Mouse (Mus musculus) CH12.LX (cell line): ENCODE results near the gene Ikzf1. TPM values are rescaled to one million over a fixed set of nuclear protein-coding genes. Genes with fewer than 3 reads are reported as not detected.

Experiments
- DNase-seq: peaks from one replicate; pipeline ENCODE4 v3.0.0-alpha.2; 2013; ENCODE audit errors: extremely low read depth
- H3K27ac ChIP-seq: 2 replicates; pipeline ENCODE4 v1.5.1; 2012; ENCODE audit warnings: low read depth, mild to moderate bottlenecking, control low read depth, moderate library complexity; ENCODE audit not compliant: insufficient read depth
- H3K27me3 ChIP-seq: replicated peaks from 2 replicates; pipeline ENCODE3; 2012; ENCODE audit warnings: inconsistent platforms
- H3K36me3 ChIP-seq, 2 experiments: replicated peaks in 1 of 2; 2 replicates each; pipeline versions ENCODE3 to v1.6.1; 2012; ENCODE audit warnings: inconsistent platforms in 1 of 2, low read length in 1 of 2, mild to moderate bottlenecking in 1 of 2, mixed read lengths in 1 of 2, moderate library complexity in 1 of 2; ENCODE audit not compliant: control insufficient read depth in 1 of 2, insufficient read depth in 1 of 2
- H3K4me1 ChIP-seq, 2 experiments: 2 replicates each; pipeline ENCODE4 v1.6.1; 2012; ENCODE audit warnings: inconsistent platforms in 1 of 2, moderate library complexity in 1 of 2; ENCODE audit not compliant: insufficient read depth in 2 of 2, control insufficient read depth in 1 of 2
- H3K4me2 ChIP-seq: 2 replicates; pipeline ENCODE4 v1.6.1; 2012; ENCODE audit warnings: low read depth, mild to moderate bottlenecking, control low read depth; ENCODE audit not compliant: poor library complexity, insufficient read depth, severe bottlenecking
- H3K4me3 ChIP-seq, 3 experiments: fragments of 150-350 bp in 1 of 3; sonication (generic) in 1 of 3; replicated peaks in 1 of 3; 2 replicates each; pipeline versions ENCODE3 to v1.5.1; 2011 to 2012; ENCODE audit warnings: low read depth in 2 of 3, low read length in 2 of 3, mild to moderate bottlenecking in 2 of 3, moderate library complexity in 2 of 3, control low read depth in 1 of 3, improper control_type of control experiment in 1 of 3, inconsistent platforms in 1 of 3, mixed read lengths in 1 of 3; ENCODE audit not compliant: poor library complexity in 1 of 3
- H3K79me2 ChIP-seq: replicated peaks from 2 replicates; pipeline ENCODE4 v1.6.1; 2012; ENCODE audit warnings: mild to moderate bottlenecking, moderate library complexity; ENCODE audit not compliant: control insufficient read depth, poor library complexity, insufficient read depth, severe bottlenecking; ENCODE audit errors: extremely low read depth
- H3K9ac ChIP-seq: 2 replicates; pipeline ENCODE4 v1.6.1; 2012; ENCODE audit warnings: low read depth, mild to moderate bottlenecking, control low read depth, moderate library complexity; ENCODE audit not compliant: insufficient read depth
- H3K9me3 ChIP-seq: replicated peaks from 2 replicates; pipeline ENCODE3; 2012; ENCODE audit warnings: low read length, inconsistent platforms, mixed read lengths
- BHLHE40 ChIP-seq: IDR thresholded peaks from 2 replicates; pipeline ENCODE4 v1.6.1; 2011; ENCODE audit warnings: mild to moderate bottlenecking, low read depth, low read length, improper control_type of control experiment
- CHD1 ChIP-seq: IDR thresholded peaks from 2 replicates; pipeline ENCODE4 v1.6.1; 2012; ENCODE audit warnings: low read depth, low read length, improper control_type of control experiment, inconsistent platforms
- CHD2 ChIP-seq: IDR thresholded peaks from 2 replicates; pipeline ENCODE4 v1.6.1; 2011; ENCODE audit warnings: low read length, improper control_type of control experiment
- CTCF ChIP-seq, 2 experiments: IDR thresholded peaks in 1 of 2; conservative IDR thresholded peaks in 1 of 2; 2 replicates each; pipeline ENCODE4 v1.5.1; 2011 to 2012; ENCODE audit warnings: low read depth in 2 of 2, low read length in 2 of 2, improper control_type of control experiment in 1 of 2, inconsistent platforms in 1 of 2, mild to moderate bottlenecking in 1 of 2, moderate library complexity in 1 of 2
- E2F4 ChIP-seq: IDR thresholded peaks from 2 replicates; pipeline ENCODE4 v1.6.1; 2011; ENCODE audit warnings: low read depth, low read length, improper control_type of control experiment; ENCODE audit not compliant: insufficient replicate concordance
- ELF1 ChIP-seq: IDR thresholded peaks from 2 replicates; pipeline ENCODE4 v1.6.1; 2014; ENCODE audit warnings: low read depth, mild to moderate bottlenecking, inconsistent platforms, low read length, improper control_type of control experiment
- EP300 ChIP-seq: IDR thresholded peaks from 2 replicates; pipeline ENCODE4 v1.6.1; 2011; ENCODE audit warnings: low read length, improper control_type of control experiment
- ETS1 ChIP-seq: conservative IDR thresholded peaks from 2 replicates; pipeline ENCODE4 v1.6.1; 2012; ENCODE audit warnings: low read depth, mild to moderate bottlenecking, inconsistent platforms, low read length, improper control_type of control experiment, moderate library complexity
- GABPA ChIP-seq: IDR thresholded peaks from 2 replicates; pipeline ENCODE4 v1.6.1; 2012; ENCODE audit warnings: low read depth, low read length, improper control_type of control experiment, inconsistent platforms; ENCODE audit not compliant: insufficient replicate concordance
- HCFC1 ChIP-seq: IDR thresholded peaks from 2 replicates; pipeline ENCODE4 v1.6.1; 2012; ENCODE audit warnings: low read depth, mild to moderate bottlenecking, inconsistent platforms, low read length, improper control_type of control experiment
- IRF4 ChIP-seq: IDR thresholded peaks from 2 replicates; pipeline ENCODE4 v1.6.1; 2014; ENCODE audit warnings: low read depth, mild to moderate bottlenecking, inconsistent platforms, low read length, improper control_type of control experiment
- JUN ChIP-seq: IDR thresholded peaks from 2 replicates; pipeline ENCODE4 v1.6.1; 2011; ENCODE audit warnings: low read depth, mild to moderate bottlenecking, low read length, improper control_type of control experiment, moderate library complexity; ENCODE audit not compliant: insufficient read depth
- JUND ChIP-seq: conservative IDR thresholded peaks from 2 replicates; pipeline ENCODE4 v1.6.1; 2011; ENCODE audit warnings: low read depth, low read length, improper control_type of control experiment
- KAT2A ChIP-seq: IDR thresholded peaks from 2 replicates; pipeline ENCODE4 v1.6.1; 2012; ENCODE audit warnings: low read length, improper control_type of control experiment, inconsistent platforms; ENCODE audit not compliant: insufficient replicate concordance
- MAX ChIP-seq: IDR thresholded peaks from 2 replicates; pipeline ENCODE4 v1.6.1; 2011; ENCODE audit warnings: low read length, improper control_type of control experiment
- MAZ ChIP-seq: IDR thresholded peaks from 2 replicates; pipeline ENCODE4 v1.6.1; 2012; ENCODE audit warnings: low read depth, mild to moderate bottlenecking, inconsistent platforms, low read length, improper control_type of control experiment, moderate library complexity
- MEF2A ChIP-seq: IDR thresholded peaks from 2 replicates; pipeline ENCODE4 v1.6.1; 2014; ENCODE audit warnings: low read depth, mild to moderate bottlenecking, inconsistent platforms, low read length, improper control_type of control experiment, borderline replicate concordance
- MXI1 ChIP-seq: IDR thresholded peaks from 2 replicates; pipeline ENCODE4 v1.6.1; 2011; ENCODE audit warnings: mild to moderate bottlenecking, low read depth, low read length, improper control_type of control experiment
- MYC ChIP-seq: IDR thresholded peaks from 2 replicates; pipeline ENCODE4 v1.6.1; 2011; ENCODE audit warnings: low read depth, mild to moderate bottlenecking, improper control_type of control experiment, low read length
- NELFE ChIP-seq: IDR thresholded peaks from 2 replicates; pipeline ENCODE4 v1.6.1; 2011; ENCODE audit warnings: low read depth, low read length, improper control_type of control experiment
- NRF1 ChIP-seq: IDR thresholded peaks from 2 replicates; pipeline ENCODE4 v1.6.1; 2014; ENCODE audit warnings: low read depth, mild to moderate bottlenecking, inconsistent platforms, low read length, improper control_type of control experiment, moderate library complexity
- PAX5 ChIP-seq: IDR thresholded peaks from 2 replicates; pipeline ENCODE4 v1.6.1; 2012; ENCODE audit warnings: low read length, inconsistent platforms, mixed read lengths
- POLR2A ChIP-seq: IDR thresholded peaks from 2 replicates; pipeline ENCODE4 v1.6.1; 2011; ENCODE audit warnings: low read depth, mild to moderate bottlenecking, improper control_type of control experiment, low read length
- POLR2AphosphoS2 ChIP-seq: IDR thresholded peaks from 2 replicates; pipeline ENCODE4 v1.6.1; 2011; ENCODE audit warnings: low read depth, low read length, improper control_type of control experiment
- RAD21 ChIP-seq: IDR thresholded peaks from 2 replicates; pipeline ENCODE4 v1.6.1; 2011; ENCODE audit warnings: low read depth, mild to moderate bottlenecking, low read length, improper control_type of control experiment, moderate library complexity
- RCOR1 ChIP-seq: conservative IDR thresholded peaks from 2 replicates; pipeline ENCODE4 v1.6.1; 2012; ENCODE audit warnings: low read depth, mild to moderate bottlenecking, inconsistent platforms, low read length, improper control_type of control experiment
- SIN3A ChIP-seq: IDR thresholded peaks from 2 replicates; pipeline ENCODE4 v1.6.1; 2012; ENCODE audit warnings: low read length, improper control_type of control experiment, inconsistent platforms
- SMC3 ChIP-seq: IDR thresholded peaks from 2 replicates; pipeline ENCODE4 v1.6.1; 2011; ENCODE audit warnings: low read depth, low read length, improper control_type of control experiment
- TBP ChIP-seq: conservative IDR thresholded peaks from 2 replicates; pipeline ENCODE4 v1.6.1; 2011; ENCODE audit warnings: low read depth, low read length, improper control_type of control experiment
- TCF12 ChIP-seq: IDR thresholded peaks from 2 replicates; pipeline ENCODE4 v1.6.1; 2014; ENCODE audit warnings: low read depth, mild to moderate bottlenecking, inconsistent platforms, low read length, improper control_type of control experiment
- UBTF ChIP-seq: IDR thresholded peaks from 2 replicates; pipeline ENCODE4 v1.6.1; 2012; ENCODE audit warnings: low read depth, mild to moderate bottlenecking, inconsistent platforms, low read length, improper control_type of control experiment, moderate library complexity
- USF2 ChIP-seq: conservative IDR thresholded peaks from 2 replicates; pipeline ENCODE4 v1.6.1; 2011; ENCODE audit warnings: low read depth, low read length, improper control_type of control experiment
- ZC3H11A ChIP-seq: IDR thresholded peaks from 2 replicates; pipeline ENCODE4 v1.6.1; 2012; ENCODE audit warnings: low read depth, mild to moderate bottlenecking, inconsistent platforms, low read length, improper control_type of control experiment
- ZKSCAN1 ChIP-seq: IDR thresholded peaks from 2 replicates; pipeline ENCODE4 v1.6.1; 2012; ENCODE audit warnings: low read depth, inconsistent platforms, low read length, improper control_type of control experiment, borderline replicate concordance
- ZMIZ1 ChIP-seq: IDR thresholded peaks from 2 replicates; pipeline ENCODE4 v1.6.1; 2012; ENCODE audit warnings: low read depth, mild to moderate bottlenecking, inconsistent platforms, low read length, improper control_type of control experiment
- ZNF384 ChIP-seq: IDR thresholded peaks from 2 replicates; pipeline ENCODE4 v1.6.1; 2012; ENCODE audit warnings: low read depth, low read length, improper control_type of control experiment, inconsistent platforms
- dilution Hi-C: fragments of 300-500 bp; cut with MboI; formaldehyde crosslinking; loops from 2 replicates; pipeline ENCODE4 v1.14.3; 2020; ENCODE audit warnings: low sequenced_read_pairs; ENCODE audit not compliant: extremely low pct_unique_long_range_greater_than_20kb, extremely low pct_ligation_motif_present
- in situ Hi-C: fragments of 300-500 bp; cut with MboI; formaldehyde crosslinking; loops from 3 replicates; pipeline ENCODE4 v1.14.3; 2019; ENCODE audit warnings: low sequenced_read_pairs, low pct_ligation_motif_present, low pct_unique_long_range_greater_than_20kb, mixed read lengths
- polyA plus RNA-seq: library from polyadenylated mRNA; unstranded; fragments of >175 nt; gene quantifications from 2 replicates; pipeline ENCODE4 v1.2.1, GENCODE M21; 2012; ENCODE audit warnings: low read depth; ENCODE audit not compliant: insufficient read length
- total RNA-seq, 2 experiments: library from RNA; depleted of rRNA; stranded (reverse); fragments of 300-350 nt in 1 of 2; fragments of >200 nt in 1 of 2; gene quantifications; 2 replicates each; pipeline ENCODE4 v1.2.3; 2012 to 2014

Gene Ikzf1
- total and polyA plus RNA-seq, 3 experiments, result 33.1 to 68.7 (median 51.2) TPM

DNA sequence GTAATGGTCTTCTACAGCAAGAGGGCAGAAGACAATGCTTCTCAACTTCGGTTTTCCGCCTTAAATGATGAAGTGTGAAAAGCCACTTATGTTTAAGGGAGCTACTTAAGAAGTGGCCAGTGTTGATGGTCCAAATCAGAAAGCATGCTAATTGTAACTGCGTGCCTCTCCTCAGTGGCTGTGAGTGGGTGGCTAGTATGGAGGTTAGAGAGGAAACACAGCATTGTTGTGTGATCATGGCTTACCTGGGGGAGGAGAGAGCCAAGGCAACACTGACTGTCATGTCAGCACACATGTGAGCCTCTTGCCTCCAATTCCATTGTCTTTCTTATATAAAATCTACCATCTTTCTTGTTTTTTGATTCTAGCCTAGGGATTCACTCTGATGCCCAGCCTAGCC lies 8.6 kb downstream of the Ikzf1 start:
- no peaks in the 10 kb centered on the region for H3K27me3 ChIP-seq
- peak overlapping the region; percentile 99 for H3K27ac ChIP-seq
- H3K36me3 ChIP-seq, result peaks cover 0 to 19% of the 10 kb centered on the region in 2 experiments
- H3K9ac ChIP-seq, result peak overlapping the region; percentile 41
- H3K79me2 ChIP-seq, result peaks cover 64% of the 10 kb centered on the region
- no peak for TF ChIP-seq UBTF
- TF ChIP-seq POLR2AphosphoS2, result no peak
- TF ChIP-seq ZKSCAN1, result no peak
- TF ChIP-seq ZNF384, result no peak
- TF ChIP-seq JUND, result no peak
- TF ChIP-seq MXI1, result no peak
- TF ChIP-seq SMC3, result peak; percentile 17
- TF ChIP-seq HCFC1, result no peak
- no peak for TF ChIP-seq PAX5
- TF ChIP-seq E2F4, result no peak
- no peak for TF ChIP-seq NELFE
- TF ChIP-seq TBP, result 0 out of 2 replicates have a peak, but pooled peaks have one; percentile 20
- no peak for TF ChIP-seq NRF1
- no peak for TF ChIP-seq KAT2A
- no peak for TF ChIP-seq IRF4
- TF ChIP-seq ELF1, result no peak
- 0 out of 2 replicates have a peak, but pooled peaks have one; percentile 27 for TF ChIP-seq RCOR1
- TF ChIP-seq POLR2A, result peak; percentile 41
- 0 out of 2 replicates have a peak, but pooled peaks have one; percentile 0 for TF ChIP-seq ETS1
- peak; percentile 30; the same call in 1 of the 2 replicates for TF ChIP-seq TCF12
- TF ChIP-seq MAX, result peak; percentile 18; the same call in 1 of the 2 replicates
- TF ChIP-seq ZC3H11A, result no peak
- TF ChIP-seq MYC, result no peak
- no peak for TF ChIP-seq MAZ
- TF ChIP-seq SIN3A, result no peak; the same call in 1 of the 2 replicates
- no peak for TF ChIP-seq CTCF (conservative IDR thresholded peaks at IDR 0.05 in 1 of 2, IDR thresholded peaks at IDR 0.05 in 1 of 2; ENCODE audit: low read depth in 2 of 2, low read length in 2 of 2)
- TF ChIP-seq CHD2, result no peak; the same call in 1 of the 2 replicates
- no peak for TF ChIP-seq ZMIZ1
- no peak for TF ChIP-seq USF2
- TF ChIP-seq CHD1, result no peak; the same call in 1 of the 2 replicates
- no peak for TF ChIP-seq MEF2A
- TF ChIP-seq BHLHE40, result 0 out of 2 replicates have a peak, but pooled peaks have one; percentile 9
- no peak for TF ChIP-seq EP300
- TF ChIP-seq RAD21, result no peak; the same call in 1 of the 2 replicates
- TF ChIP-seq GABPA, result no peak
- no peak for TF ChIP-seq JUN
- TF ChIP-seq, all 38 proteins: peak for 8
- peak overlapping the region; percentile 76 for H3K4me2 ChIP-seq
- in situ Hi-C loops (loop anchor here (25.0 kb wide), 1 partner anchor 269 kb away; no protein-coding TSS in a partner anchor), dilution Hi-C loops (no loop called here)
- peaks cover 37 to 85% of the 10 kb centered on the region in 2 experiments for H3K4me1 ChIP-seq
- peak overlapping the region in 1 of 3 experiments; percentile 51 for H3K4me3 ChIP-seq
- H3K9me3 ChIP-seq, result no peaks in the 10 kb centered on the region
- DNase-seq, result no peak
